Mouse (Mus musculus): Measurements from ENCODE around the gene AC134908.4.

Gene AC134908.4

GRCm38 (mm10) chr17:25831451-25832281, 36.2 kb upstream of the AC134908.4 start:
- no peak for DNase-seq (ENCODE audit: low read depth, low spot score)

GRCm38 (mm10) chr17:25830806-25831431, 35.5 kb upstream of the AC134908.4 start:
- no peak for DNase-seq (ENCODE audit: low read depth, low spot score)

- DNase-seq (ENCODE audit: low read depth, low spot score) = no peak
Observed at GRCm38 (mm10) chr17:25830200-25830753, 34.8 kb upstream of the AC134908.4 start.

- DNase-seq (ENCODE audit: low read depth, low spot score) = no peak
Observed at GRCm38 (mm10) chr17:25829558-25830017, 34.1 kb upstream of the AC134908.4 start.

GRCm38 (mm10) chr17:25828712-25829557, 33.5 kb upstream of the AC134908.4 start, which contains the start of gene Jmjd8:
TSS of gene Jmjd8 (plus strand) at chr17:25828867.
- DNase-seq (ENCODE audit: low read depth, low spot score) = peak; percentile 68

GRCm38 (mm10) chr17:25828223-25828594, 32.8 kb upstream of the AC134908.4 start:
- DNase-seq (ENCODE audit: low read depth, low spot score) = no peak

- no peak for DNase-seq (ENCODE audit: low read depth, low spot score)
Observed at GRCm38 (mm10) chr17:25827546-25828222, 32.2 kb upstream of the AC134908.4 start.

- DNase-seq (ENCODE audit: low read depth, low spot score) = no peak
Observed at GRCm38 (mm10) chr17:25827011-25827410, 31.6 kb upstream of the AC134908.4 start.

- no peak for DNase-seq (ENCODE audit: low read depth, low spot score)
Observed at GRCm38 (mm10) chr17:25825984-25826570, 30.6 kb upstream of the AC134908.4 start.

- DNase-seq (ENCODE audit: low read depth, low spot score) = no peak
Observed at GRCm38 (mm10) chr17:25825311-25825710, 29.9 kb upstream of the AC134908.4 start.

- DNase-seq (ENCODE audit: low read depth, low spot score) = no peak
Observed at GRCm38 (mm10) chr17:25824362-25825142, 29.1 kb upstream of the AC134908.4 start.

- peak; percentile 83 for DNase-seq (ENCODE audit: low read depth, low spot score)
Observed at GRCm38 (mm10) chr17:25823452-25823851, 28.0 kb upstream of the AC134908.4 start, which contains the start of gene Wdr24. TSS of gene Wdr24 (plus strand) at chr17:25823627.

GRCm38 (mm10) chr17:25818851-25819780, 23.7 kb upstream of the AC134908.4 start:
- no peak for DNase-seq (ENCODE audit: low read depth, low spot score)

- DNase-seq (ENCODE audit: low read depth, low spot score) = no peak
Observed at GRCm38 (mm10) chr17:25817662-25818061, 22.2 kb upstream of the AC134908.4 start.

GRCm38 (mm10) chr17:25813471-25813870, 18.0 kb upstream of the AC134908.4 start:
- DNase-seq (ENCODE audit: low read depth, low spot score) = no peak

GRCm38 (mm10) chr17:25810890-25811289, 15.4 kb upstream of the AC134908.4 start:
- no peak for DNase-seq (ENCODE audit: low read depth, low spot score)

GRCm38 (mm10) chr17:25809606-25810340, 14.3 kb upstream of the AC134908.4 start:
- DNase-seq (ENCODE audit: low read depth, low spot score) = no peak

All from retina, adult 2 months (tissue).